Mouse (Mus musculus) intestine, embryonic 15.5 days (tissue): ENCODE data around the gene Mup12. TPM values are rescaled to one million over a fixed set of nuclear protein-coding genes. Genes with fewer than 3 reads are reported as not detected.
"Not testable (repeated sequence)": the region's sequence is repeated elsewhere in the genome, so short reads cannot be mapped to it uniquely, and the experiment has no call there.

Source experiments
- ATAC-seq: fragments of 200-750 bp; cut with Nextera tagmentation; 2 replicates; pipeline ENCODE4 v1.8.0; 2017; ENCODE audit warnings: moderate TSS enrichment, moderate library complexity
- H3K27ac ChIP-seq: fragments of 300-500 bp; sonication (generic); 2 replicates; pipeline ENCODE4 v1.5.1; 2015; ENCODE audit warnings: mild to moderate bottlenecking, inconsistent platforms
- H3K27me3 ChIP-seq: fragments of 300-500 bp; sonication (generic); replicated peaks from 2 replicates; pipeline ENCODE4 v1.6.1; 2015; ENCODE audit warnings: inconsistent platforms
- H3K36me3 ChIP-seq: fragments of 300-500 bp; sonication (generic); 2 replicates; pipeline ENCODE4 v1.6.1; 2015; ENCODE audit warnings: inconsistent platforms
- H3K4me1 ChIP-seq: fragments of 300-500 bp; sonication (generic); replicated peaks from 2 replicates; pipeline ENCODE4 v1.6.1; 2015; ENCODE audit warnings: inconsistent platforms
- H3K4me2 ChIP-seq: fragments of 300-500 bp; sonication (generic); replicated peaks from 2 replicates; pipeline ENCODE4 v1.6.1; 2015; ENCODE audit warnings: mild to moderate bottlenecking, inconsistent platforms
- H3K4me3 ChIP-seq: fragments of 300-500 bp; sonication (generic); replicated peaks from 2 replicates; pipeline ENCODE4 v1.5.1; 2015; ENCODE audit warnings: inconsistent platforms
- H3K9ac ChIP-seq: fragments of 300-500 bp; sonication (generic); 2 replicates; pipeline ENCODE4 v1.6.1; 2015; ENCODE audit warnings: inconsistent platforms
- H3K9me3 ChIP-seq: fragments of 300-500 bp; sonication (generic); 2 replicates; pipeline ENCODE4 v1.6.1; 2016; ENCODE audit warnings: inconsistent platforms
- WGBS: fragments of 180-500 bp; shearing (Covaris S2); methylation state at CpG from one replicate; pipeline ENCODE4 v1.1.7; 2015; 5-methylcytosine and 5-hydroxymethylcytosine counted together
- polyA plus RNA-seq: library from polyadenylated mRNA; unstranded; fragments of >200 nt; fragmentation: Nextera tagmentation; extraction: Ambion mirVana; gene quantifications from 2 replicates; pipeline ENCODE4 v1.2.1, GENCODE M21; 2015

Mup12 gene
- not detected in 2 replicates for polyA plus RNA-seq

DNA sequence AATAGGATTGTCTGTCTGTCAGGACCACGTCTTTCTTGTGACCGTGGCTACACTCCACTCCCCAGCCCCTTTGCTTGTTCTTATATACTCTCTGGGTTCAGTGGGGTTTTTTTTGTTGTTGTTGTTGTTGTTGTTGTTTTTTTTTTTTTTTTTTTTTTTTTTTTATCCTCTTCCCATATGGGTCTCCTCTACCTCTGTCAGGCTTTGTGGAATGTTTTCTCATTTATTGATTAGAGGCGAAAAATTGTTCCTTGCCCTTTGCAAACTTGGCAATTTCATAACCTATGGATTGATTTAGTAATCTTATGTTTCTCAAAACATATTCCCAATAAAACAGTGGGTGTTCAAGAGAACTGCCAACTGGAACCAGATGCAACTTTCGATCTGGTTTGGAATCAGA, at the start of gene Mup12:
TSS of gene Mup12 (minus strand) at position 101 of the 400 bp plus-strand sequence.
- H3K4me1 ChIP-seq, H3K9me3 ChIP-seq, H3K36me3 ChIP-seq, H3K4me2 ChIP-seq, H3K27me3 ChIP-seq, ATAC-seq, H3K27ac ChIP-seq, H3K4me3 ChIP-seq, H3K9ac ChIP-seq: not testable (repeated sequence)
- WGBS = 93% methylated on average over 2 of the region's 4 CpGs

Other genes with a start within 250 kb of the Mup12 start
- gene Mup1, start 239.4 kb downstream of the Mup12 start, polyA plus RNA-seq = not detected in 2 replicates
- gene Mup10, start 159.1 kb downstream of the Mup12 start, polyA plus RNA-seq = not detected in 2 replicates
- gene Mup11, start 78.9 kb downstream of the Mup12 start, polyA plus RNA-seq = not detected in 2 replicates
- gene Mup22, start 80.1 kb upstream of the Mup12 start, polyA plus RNA-seq = not detected in 2 replicates